Mouse (Mus musculus) T-cell, adult 2 months (primary cell): ENCODE data around the gene Nfatc3.

ENCODE experiments used
- DNase-seq: peaks from one replicate; pipeline ENCODE4 v3.0.0; 2022; ENCODE audit warnings: low spot score

Nfatc3 gene

DNA sequence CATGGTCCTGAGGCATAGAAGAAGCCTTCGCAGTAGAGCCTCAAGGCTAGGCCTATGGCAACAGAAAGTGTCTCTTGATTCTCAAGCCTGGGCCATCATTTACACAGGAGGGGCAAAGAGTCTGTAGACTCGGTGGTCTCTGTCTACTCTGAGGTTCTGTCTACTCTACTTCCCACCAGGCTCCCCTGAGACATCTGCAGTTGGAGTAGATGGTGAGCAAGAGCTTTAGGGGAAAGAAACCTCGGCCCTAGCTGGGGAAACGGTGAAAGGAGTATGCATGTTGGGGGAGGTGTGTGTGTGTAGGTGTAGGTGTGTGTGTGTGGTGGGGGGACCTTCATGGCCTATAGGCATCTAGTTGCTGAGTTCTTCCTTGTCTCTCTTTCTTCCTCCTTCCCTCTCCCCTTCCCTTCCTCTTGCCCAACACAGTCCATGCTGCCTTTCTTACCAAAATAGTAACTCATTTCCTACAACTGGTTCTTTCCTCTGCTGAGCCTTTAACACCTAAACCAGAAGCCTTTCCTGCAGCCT lies 2.1 kb upstream of the Nfatc3 start:
- no peak for DNase-seq

- DNase-seq, result peak; percentile 66
These were observed 1.2 kb downstream of the Nfatc3 start for GRCm38 (mm10) chr8:106059613-106060371.

DNA sequence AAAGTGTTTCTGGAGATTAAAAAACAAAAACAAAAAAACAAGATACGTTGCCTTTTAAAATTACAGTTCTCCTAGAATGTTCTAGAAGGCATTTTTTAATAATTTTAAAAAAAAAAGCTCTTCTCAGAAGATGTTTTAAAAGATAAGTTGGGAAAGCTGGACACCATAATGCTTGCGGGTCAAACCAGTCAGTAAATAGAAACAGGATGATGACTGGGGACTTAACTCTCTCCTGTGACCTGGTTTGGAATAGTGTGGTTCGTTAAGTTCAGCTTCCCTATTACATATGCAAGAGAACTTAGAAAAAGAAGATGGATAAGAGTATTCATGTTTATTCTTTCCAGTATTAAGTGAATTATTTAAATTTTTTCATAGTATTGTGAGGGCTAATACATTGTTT lies 1.9 kb downstream of the Nfatc3 start:
- DNase-seq, result no peak

GRCm38 (mm10) chr8:106061686-106062085 lies 3.0 kb downstream of the Nfatc3 start:
- no peak for DNase-seq

DNA sequence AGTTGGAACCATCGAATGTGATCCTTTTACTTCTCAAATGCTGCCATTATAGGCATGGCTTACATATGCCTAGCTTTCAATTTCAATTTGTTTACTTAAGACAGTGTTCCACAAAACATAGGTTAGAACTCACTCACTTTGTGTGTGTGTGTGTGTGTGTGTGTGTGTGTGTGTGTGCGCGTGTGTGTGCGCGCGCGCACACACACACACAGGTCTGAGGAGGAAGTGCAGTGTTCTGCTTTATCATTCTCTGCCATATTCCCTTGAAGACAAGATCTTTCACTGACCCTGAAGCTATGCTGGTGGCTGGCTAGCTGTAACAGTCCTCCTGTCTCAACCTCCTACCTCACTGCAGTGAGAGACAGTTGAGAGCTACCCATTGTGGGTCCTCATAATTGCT lies 4.4 kb downstream of the Nfatc3 start:
- DNase-seq, result no peak

- DNase-seq, result no peak
These were observed 8.1 kb downstream of the Nfatc3 start for GRCm38 (mm10) chr8:106066721-106067120.

DNA sequence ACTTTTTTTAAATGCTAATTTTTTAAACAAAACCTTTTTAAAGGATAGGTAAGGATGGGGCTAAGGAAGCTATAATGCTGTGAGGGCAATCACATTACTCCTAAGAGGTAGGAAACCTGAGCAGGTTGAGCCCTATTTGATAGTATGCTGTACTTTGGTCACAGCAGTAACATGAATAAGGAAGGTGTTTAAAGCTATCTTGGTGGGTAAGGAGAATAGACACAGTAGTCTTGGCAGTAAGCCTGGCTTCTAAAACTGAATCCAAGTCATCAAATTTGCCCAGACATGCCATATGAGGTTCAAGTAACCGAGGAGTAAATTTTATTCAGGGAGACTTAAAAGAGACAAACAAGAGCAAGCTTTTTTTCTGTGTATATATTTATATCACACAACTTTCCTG lies 10.9 kb downstream of the Nfatc3 start:
- DNase-seq, result no peak

GRCm38 (mm10) chr8:106072113-106072512 lies 13.5 kb downstream of the Nfatc3 start:
- DNase-seq, result no peak

- no peak for DNase-seq
These were observed 15.6 kb downstream of the Nfatc3 start for GRCm38 (mm10) chr8:106074236-106074635.

- no peak for DNase-seq
These were observed 16.0 kb downstream of the Nfatc3 start for GRCm38 (mm10) chr8:106074659-106075058.

DNA sequence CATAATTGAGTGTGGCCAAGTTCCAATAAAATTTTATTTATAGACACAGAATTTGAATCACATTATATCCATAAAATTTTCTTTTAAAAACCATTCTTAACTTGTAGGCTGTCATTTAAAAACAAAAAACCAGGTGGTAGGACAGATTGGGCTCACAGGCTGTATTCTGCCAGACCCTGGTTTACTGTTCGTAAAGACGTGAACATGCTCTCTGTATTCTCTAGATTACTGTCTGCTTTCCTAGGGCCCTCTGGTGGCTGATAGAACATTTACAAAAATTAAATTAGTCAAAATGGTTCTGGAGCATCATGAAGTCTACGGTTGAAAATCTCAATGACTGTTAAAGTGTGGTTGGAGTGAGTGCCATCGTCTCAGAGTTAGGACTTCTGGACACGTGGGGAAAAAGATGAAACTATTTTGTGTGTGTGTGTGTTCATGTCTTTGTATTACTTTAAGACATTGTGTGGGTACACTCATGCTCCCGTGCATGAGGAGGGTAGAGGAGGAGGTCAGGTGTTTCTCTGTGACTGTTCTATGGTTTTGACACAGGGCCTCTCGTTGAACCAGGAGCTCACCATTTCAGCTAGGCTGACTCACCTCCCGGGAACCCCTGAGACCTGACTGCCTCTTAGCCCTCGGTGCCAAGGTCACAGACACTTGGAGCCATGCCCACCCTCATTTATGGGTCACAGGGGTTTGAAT lies 16.7 kb downstream of the Nfatc3 start:
- peak; percentile 50 for DNase-seq

GRCm38 (mm10) chr8:106075863-106076174 lies 17.2 kb downstream of the Nfatc3 start:
- DNase-seq, result no peak

DNA sequence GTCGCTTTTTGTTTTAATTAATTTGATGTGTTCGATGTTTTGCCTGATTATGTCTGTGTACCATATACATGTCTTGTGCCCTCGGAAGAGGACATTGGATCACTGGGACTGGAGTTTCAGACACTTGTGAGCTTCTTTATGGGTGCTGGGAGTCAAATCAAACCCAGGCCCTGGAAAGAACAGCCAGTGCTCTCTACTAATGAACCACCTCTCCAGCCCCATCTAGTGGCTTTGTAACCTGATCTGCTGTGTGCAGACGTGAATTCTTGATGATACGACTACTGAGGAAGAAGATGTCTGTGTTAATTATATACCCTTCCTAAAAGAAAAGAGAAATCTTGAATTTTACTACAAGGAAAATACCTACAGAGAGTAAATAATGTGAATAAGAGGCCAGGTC lies 18.0 kb downstream of the Nfatc3 start:
- peak; percentile 54 for DNase-seq

DNA sequence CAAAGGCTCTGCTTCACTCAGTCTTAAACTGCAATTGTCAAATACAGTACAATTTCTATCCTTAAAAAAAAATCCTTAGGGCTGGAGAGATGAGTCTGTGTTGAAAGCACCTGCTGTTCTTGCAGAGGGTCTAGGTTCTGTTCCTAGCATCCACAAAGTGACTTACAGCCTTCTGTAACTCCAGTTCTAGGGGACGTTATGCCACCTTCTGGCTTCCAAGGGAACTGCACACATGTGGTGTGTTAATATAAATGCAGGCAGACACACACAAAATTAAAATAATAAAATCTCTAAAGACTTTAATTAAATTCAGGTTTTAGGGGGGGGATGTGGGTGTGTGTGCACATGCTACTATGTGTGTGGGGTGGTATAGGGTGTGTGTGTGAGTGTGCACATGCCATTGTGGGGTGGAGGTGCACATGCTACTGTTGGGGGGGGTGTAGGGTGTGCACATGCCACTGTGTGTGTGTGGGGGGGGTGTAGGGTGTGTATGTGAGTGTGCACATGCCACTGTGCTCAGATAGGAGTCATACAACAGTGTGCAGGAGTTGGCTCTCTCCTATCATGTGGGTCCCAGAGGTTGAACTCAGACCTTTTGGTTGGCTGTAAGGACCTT lies 18.9 kb downstream of the Nfatc3 start:
- no peak for DNase-seq

GRCm38 (mm10) chr8:106102321-106102720 lies 43.7 kb downstream of the Nfatc3 start:
- DNase-seq, result no peak

DNA sequence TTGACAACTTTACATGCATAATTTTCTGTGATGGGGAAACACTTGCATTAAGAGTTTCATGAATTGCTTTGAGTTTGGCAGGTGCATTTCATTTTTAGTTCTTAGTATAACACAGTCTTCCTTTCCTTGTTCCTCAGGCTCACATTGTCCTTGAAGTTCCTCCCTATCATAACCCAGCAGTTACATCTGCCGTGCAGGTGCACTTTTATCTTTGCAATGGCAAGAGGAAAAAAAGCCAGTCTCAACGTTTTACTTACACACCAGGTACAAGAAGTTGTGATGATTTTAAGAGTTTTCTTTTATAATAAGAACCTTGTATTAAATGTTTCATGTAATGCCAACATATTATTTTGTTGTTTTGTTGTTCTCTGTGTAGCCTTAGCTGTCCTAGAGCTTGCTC lies 45.2 kb downstream of the Nfatc3 start:
- DNase-seq, result no peak

- no peak for DNase-seq
These were observed 47.6 kb downstream of the Nfatc3 start for GRCm38 (mm10) chr8:106106193-106106592.

DNA sequence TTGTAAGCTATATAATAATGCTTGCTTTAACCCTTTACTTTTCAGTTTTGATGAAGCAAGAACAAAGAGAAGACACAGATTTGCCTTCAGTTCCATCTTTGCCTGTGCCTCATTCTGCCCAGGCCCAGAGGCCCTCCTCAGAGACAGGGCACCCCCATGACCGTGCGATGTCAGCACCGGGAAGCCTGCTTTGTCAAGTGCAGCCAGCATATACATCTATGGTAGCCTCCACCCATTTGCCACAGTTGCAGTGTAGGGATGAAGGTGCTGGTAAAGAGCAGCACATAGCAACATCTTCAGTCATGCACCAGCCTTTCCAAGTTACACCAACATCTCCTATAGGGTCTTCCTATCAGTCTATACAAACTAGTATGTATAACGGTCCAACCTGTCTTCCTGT lies 49.4 kb downstream of the Nfatc3 start:
- DNase-seq, result no peak

DNA sequence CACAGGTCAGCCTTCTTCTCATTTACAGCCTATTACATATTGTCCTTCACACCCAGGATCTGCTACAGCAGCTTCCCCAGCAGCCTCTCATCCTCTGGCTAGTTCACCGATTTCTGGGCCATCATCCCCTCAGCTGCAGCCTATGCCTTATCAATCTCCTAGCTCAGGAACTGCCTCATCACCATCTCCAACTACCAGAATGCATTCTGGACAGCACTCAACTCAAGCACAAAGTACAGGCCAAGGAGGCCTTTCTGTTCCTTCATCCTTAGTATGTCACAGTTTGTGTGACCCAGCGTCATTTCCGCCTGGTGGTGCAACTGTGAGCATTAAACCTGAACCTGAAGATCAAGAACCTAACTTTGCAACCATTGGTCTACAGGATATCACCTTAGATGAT lies 50.1 kb downstream of the Nfatc3 start:
- DNase-seq, result no peak

- DNase-seq, result no peak
These were observed 53.4 kb downstream of the Nfatc3 start for GRCm38 (mm10) chr8:106112041-106112440.

DNA sequence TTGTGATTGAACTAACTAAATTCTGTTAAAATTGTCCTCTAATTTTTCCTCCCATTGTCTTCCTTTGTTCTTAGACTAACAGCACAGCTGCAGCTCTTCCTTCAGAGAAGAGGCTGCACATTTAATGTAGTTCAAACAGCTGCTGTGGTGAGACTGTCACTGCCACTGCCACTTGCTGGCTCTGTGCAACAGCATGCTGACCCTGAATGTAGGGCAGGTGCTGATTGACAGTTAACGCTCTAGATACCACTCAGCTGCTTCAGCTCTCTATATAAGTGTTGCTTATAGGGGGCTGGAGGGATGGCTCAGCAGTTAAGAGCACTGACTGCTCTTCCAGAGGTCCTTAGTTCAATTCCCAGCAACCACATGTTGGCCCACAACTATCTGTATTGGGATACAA lies 53.9 kb downstream of the Nfatc3 start:
- DNase-seq, result no peak

GRCm38 (mm10) chr8:106115897-106116296 lies 57.3 kb downstream of the Nfatc3 start:
- DNase-seq, result peak; percentile 54

- DNase-seq, result no peak
These were observed 64.8 kb downstream of the Nfatc3 start for GRCm38 (mm10) chr8:106123443-106123842.
